Mouse (Mus musculus): ENCODE results near the gene Castor1.

- TF ChIP-seq GATA2 (IDR thresholded peaks at IDR 0.05; ENCODE audit: borderline replicate concordance, low read depth, low read length) (no peak), CTCF (IDR thresholded peaks at IDR 0.05; ENCODE audit: low read depth, low read length) (no peak), TAL1 (conservative IDR thresholded peaks at IDR 0.05; ENCODE audit: low read depth, low read length) (no peak), GATA1 (IDR thresholded peaks at IDR 0.05; ENCODE audit: borderline replicate concordance, low read length) (no peak), POLR2AphosphoS5 (IDR thresholded peaks at IDR 0.05; ENCODE audit: insufficient replicate concordance, low read depth, low read length) (no peak)
These were observed 28.8 kb upstream of the Castor1 start for GRCm38 (mm10) chr11:4189182-4189581.

Measured in G1E (cell line).